Mouse (Mus musculus): ENCODE measurements around the gene Sin3a. TPM values are rescaled to one million over a fixed set of nuclear protein-coding genes. Genes with fewer than 3 reads are reported as not detected.

Sin3a gene
- total RNA-seq (2021) = 10 to 100 TPM; 25.1 to 29.9 TPM
- long read RNA-seq, experiment 1, full-length matches to known transcripts = 6 of 19 reads
- long read RNA-seq, experiment 1, partial matches to known transcripts = 4 of 19 reads
- long read RNA-seq, experiment 1, other reads (novel, unspliced or antisense) = 9 of 19 reads
- long read RNA-seq, experiment 2, full-length matches to known transcripts = 3 of 17 reads
- long read RNA-seq, experiment 2, partial matches to known transcripts = 4 of 17 reads
- long read RNA-seq, experiment 2, other reads (novel, unspliced or antisense) = 10 of 17 reads

GRCm38 (mm10) chr9:57071801-57072351 lies at the start of gene Sin3a:
Gene Sin3a, plus strand, starts transcription at chr9:57072040.
- peak; percentile 51 for DNase-seq

GRCm38 (mm10) chr9:57031756-57032155 lies 40.1 kb upstream of the Sin3a start:
- no peak for DNase-seq

GRCm38 (mm10) chr9:57056237-57056636 lies 15.6 kb upstream of the Sin3a start:
- peak; percentile 13 for DNase-seq

- no peak for DNase-seq
Observed at GRCm38 (mm10) chr9:57064164-57064563, 7.7 kb upstream of the Sin3a start.

- no peak for DNase-seq
Observed at GRCm38 (mm10) chr9:57068266-57068665, 3.6 kb upstream of the Sin3a start.

- no peak for DNase-seq
Observed at GRCm38 (mm10) chr9:57070262-57070661, 1.6 kb upstream of the Sin3a start.

- DNase-seq = no peak
Observed at GRCm38 (mm10) chr9:57070800-57071545, 867 bp upstream of the Sin3a start.

- DNase-seq = no peak
Observed at GRCm38 (mm10) chr9:57072526-57072988, 717 bp downstream of the Sin3a start.

GRCm38 (mm10) chr9:57072989-57073789 lies 1.3 kb downstream of the Sin3a start:
- DNase-seq = peak; percentile 88

GRCm38 (mm10) chr9:57073790-57074094 lies 1.9 kb downstream of the Sin3a start:
- DNase-seq = no peak

- DNase-seq = peak; percentile 48
Observed at GRCm38 (mm10) chr9:57074171-57074821, 2.5 kb downstream of the Sin3a start.

GRCm38 (mm10) chr9:57074822-57075603 lies 3.2 kb downstream of the Sin3a start:
- peak; percentile 58 for DNase-seq

GRCm38 (mm10) chr9:57075681-57076381 lies 4.0 kb downstream of the Sin3a start:
- DNase-seq = peak; percentile 95

GRCm38 (mm10) chr9:57076701-57077660 lies 5.1 kb downstream of the Sin3a start:
- DNase-seq = peak; percentile 87

- no peak for DNase-seq
Observed at GRCm38 (mm10) chr9:57082236-57082635, 10.4 kb downstream of the Sin3a start.

- no peak for DNase-seq
Observed at GRCm38 (mm10) chr9:57117261-57117755, 45.5 kb downstream of the Sin3a start.

- DNase-seq = no peak
Observed at GRCm38 (mm10) chr9:57129641-57130040, 57.8 kb downstream of the Sin3a start.

- peak; percentile 94 for DNase-seq
Observed at GRCm38 (mm10) chr9:57130577-57131433, 59.0 kb downstream of the Sin3a start, which contains the start of gene Man2c1. Gene Man2c1, plus strand, starts transcription at chr9:57130690.
